Mouse (Mus musculus): Measurements from ENCODE around the gene Babam2.

GRCm38 (mm10) chr5:31918566-31918965 lies 221.1 kb downstream of the Babam2 start:
- no peak for TF ChIP-seq POLR2A (IDR thresholded peaks at IDR 0.05; ENCODE audit: insufficient read depth, low read length)
- no peak for TF ChIP-seq EP300 (IDR thresholded peaks at IDR 0.05; ENCODE audit: insufficient read depth, low read depth, low read length)
- TF ChIP-seq CTCF (IDR thresholded peaks at IDR 0.05; ENCODE audit: low read depth, low read length): no peak
